Mouse (Mus musculus): ENCODE data around the gene Cyba.
A peak's percentile ranks its signal among the peaks of the same experiment; 100 is the strongest.

Cyba gene

DNA sequence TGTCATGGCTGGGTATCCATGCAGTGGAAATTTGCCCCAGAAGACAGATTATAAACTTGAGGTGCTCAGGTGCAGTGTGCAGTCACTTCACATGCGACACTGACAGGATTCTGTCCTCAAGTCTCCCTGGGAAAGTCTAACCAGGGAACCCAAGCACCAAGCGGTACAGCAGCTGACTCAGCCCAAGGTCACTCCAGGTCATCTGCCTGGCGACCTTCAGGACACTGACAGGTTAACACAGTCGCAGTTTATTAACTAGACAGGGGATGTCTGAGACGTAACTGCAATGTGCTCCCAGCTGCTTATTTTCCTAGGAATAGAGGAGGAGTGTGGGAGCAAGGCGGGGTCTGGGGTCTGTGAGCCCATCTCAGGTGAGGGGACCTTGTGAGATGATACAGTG lies 36.7 kb upstream of the Cyba start:
- H3K36me3 ChIP-seq (ENCODE audit: insufficient read depth, low read length) = peaks cover 67% of the 10 kb centered on the region
- no peaks in the 10 kb centered on the region for H3K9me3 ChIP-seq (ENCODE audit: low read length)
- no peak overlapping the region for H3K4me3 ChIP-seq (replicated peaks; ENCODE audit: low read length)
- peaks cover 54% of the 10 kb centered on the region for H3K4me1 ChIP-seq (replicated peaks; ENCODE audit: low read depth, low read length)
- TF ChIP-seq NANOG (IDR thresholded peaks at IDR 0.05; ENCODE audit: borderline replicate concordance, low read length) (no peak), CTCF (conservative IDR thresholded peaks at IDR 0.05; ENCODE audit: low read length) (no peak), POU5F1 (IDR thresholded peaks at IDR 0.05; ENCODE audit: borderline replicate concordance, low read length) (no peak)
- no peaks in the 10 kb centered on the region for H3K27me3 ChIP-seq (ENCODE audit: insufficient read depth, low read length)

DNA sequence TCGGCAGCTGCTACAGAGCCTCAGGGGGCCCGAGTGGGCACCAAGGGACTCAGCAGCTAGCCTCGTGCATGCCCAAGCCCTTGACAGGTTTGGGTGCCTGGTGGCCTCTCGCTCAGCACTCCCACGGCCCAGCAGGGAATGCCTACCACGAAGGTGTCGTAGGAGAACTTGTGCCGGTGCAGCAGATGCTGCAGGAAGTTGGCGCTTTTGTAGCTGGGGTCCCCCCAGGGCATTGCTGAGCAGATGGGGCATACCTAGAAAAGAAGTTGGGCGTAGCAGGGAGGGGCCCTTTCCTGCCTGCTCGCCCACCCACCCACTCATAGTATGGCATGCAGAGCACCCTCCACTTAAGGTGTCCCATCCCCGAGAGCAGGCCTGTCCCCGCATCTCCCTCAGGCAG lies 35.1 kb upstream of the Cyba start:
- TF ChIP-seq NANOG (IDR thresholded peaks at IDR 0.05; ENCODE audit: borderline replicate concordance, low read length) (no peak), POU5F1 (IDR thresholded peaks at IDR 0.05; ENCODE audit: borderline replicate concordance, low read length) (no peak), CTCF (conservative IDR thresholded peaks at IDR 0.05; ENCODE audit: low read length) (no peak)
- Histone ChIP-seq H3K27me3 (ENCODE audit: insufficient read depth, low read length) (peaks cover 13% of the 10 kb centered on the region), H3K9me3 (ENCODE audit: low read length) (no peaks in the 10 kb centered on the region), H3K4me1 (replicated peaks; ENCODE audit: low read depth, low read length) (peaks cover 56% of the 10 kb centered on the region), H3K36me3 (ENCODE audit: insufficient read depth, low read length) (peaks cover 51% of the 10 kb centered on the region), H3K4me3 (replicated peaks; ENCODE audit: low read length) (no peak overlapping the region)

DNA sequence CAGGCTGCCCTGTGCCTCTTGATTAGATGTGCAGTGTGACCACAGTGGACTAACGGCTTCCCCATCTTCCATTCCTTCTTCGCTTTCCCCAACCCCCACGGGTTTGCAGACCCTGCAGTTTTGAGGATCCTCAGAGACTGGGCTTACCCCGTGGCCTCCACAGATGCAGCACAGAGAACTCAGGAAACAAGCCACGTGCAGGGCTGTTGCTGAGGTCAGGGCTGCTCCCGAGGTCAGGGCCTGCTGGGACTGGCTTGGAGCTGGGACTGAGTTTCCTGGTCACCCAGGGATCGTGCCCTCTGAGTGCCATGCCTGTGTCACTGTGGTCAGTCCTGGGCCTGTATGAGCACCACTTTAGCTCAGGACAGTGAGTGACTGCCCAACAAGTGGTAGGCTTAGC lies 32.3 kb upstream of the Cyba start:
- H3K36me3 ChIP-seq (ENCODE audit: insufficient read depth, low read length) = peaks cover 40% of the 10 kb centered on the region
- peaks cover 39% of the 10 kb centered on the region for H3K27me3 ChIP-seq (ENCODE audit: insufficient read depth, low read length)
- H3K4me3 ChIP-seq (replicated peaks; ENCODE audit: low read length) = no peak overlapping the region
- peaks cover 74% of the 10 kb centered on the region for H3K4me1 ChIP-seq (replicated peaks; ENCODE audit: low read depth, low read length)
- no peak for TF ChIP-seq POU5F1 (IDR thresholded peaks at IDR 0.05; ENCODE audit: borderline replicate concordance, low read length)
- no peak for TF ChIP-seq CTCF (conservative IDR thresholded peaks at IDR 0.05; ENCODE audit: low read length)
- TF ChIP-seq NANOG (IDR thresholded peaks at IDR 0.05; ENCODE audit: borderline replicate concordance, low read length) = no peak
- H3K9me3 ChIP-seq (ENCODE audit: low read length) = no peaks in the 10 kb centered on the region

DNA sequence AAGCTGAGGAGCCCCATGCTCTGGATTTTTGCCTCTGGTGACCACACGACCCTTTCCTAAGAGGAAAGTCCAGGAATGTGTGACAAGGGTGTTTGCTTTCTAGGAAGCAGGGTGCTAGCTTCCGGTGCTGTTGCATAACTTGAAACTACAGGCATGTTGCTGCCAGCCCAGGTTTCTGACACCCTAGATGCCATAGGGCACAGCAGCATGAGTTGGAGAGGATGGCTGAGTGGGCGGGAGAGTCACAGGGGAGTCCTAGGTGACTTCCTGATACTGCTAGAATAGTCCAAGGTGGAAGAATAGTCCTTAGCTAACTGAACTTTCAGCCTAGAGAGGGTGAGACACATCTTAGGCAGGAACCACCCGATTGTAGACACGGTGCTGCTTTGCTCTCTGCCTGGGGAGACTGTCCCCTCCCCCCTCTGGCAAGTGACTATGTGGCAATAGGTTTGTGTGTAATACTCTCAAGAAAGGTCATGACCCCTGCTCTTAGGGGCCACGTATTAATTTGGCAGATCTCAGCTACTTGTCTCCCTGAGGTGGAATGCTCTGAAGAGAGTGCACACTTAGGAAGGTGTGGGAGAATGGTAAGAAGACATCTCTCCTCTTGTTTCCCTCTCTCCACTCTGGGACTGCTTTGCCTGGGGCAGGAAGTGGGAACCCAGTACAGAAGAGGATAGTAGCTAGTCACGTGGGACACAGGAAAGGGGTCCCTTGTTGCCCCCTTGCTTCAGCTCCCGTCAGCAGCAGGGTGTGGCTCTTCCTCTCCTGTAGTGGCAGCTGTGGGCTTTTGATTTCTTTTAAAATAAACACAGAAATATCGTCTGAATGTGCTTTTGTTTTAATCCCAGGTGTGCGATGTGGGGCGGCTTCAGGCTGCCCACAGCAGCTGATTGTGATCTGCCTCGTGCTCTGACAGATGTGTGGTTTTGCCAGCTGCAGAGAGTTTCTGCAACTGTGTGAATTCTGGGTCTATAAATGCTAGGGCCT lies 31.2 kb upstream of the Cyba start:
- no peaks in the 10 kb centered on the region for H3K9me3 ChIP-seq (ENCODE audit: low read length)
- H3K4me1 ChIP-seq (replicated peaks; ENCODE audit: low read depth, low read length) = peaks cover 73% of the 10 kb centered on the region
- TF ChIP-seq NANOG (IDR thresholded peaks at IDR 0.05; ENCODE audit: borderline replicate concordance, low read length) (no peak), CTCF (conservative IDR thresholded peaks at IDR 0.05; ENCODE audit: low read length) (no peak), POU5F1 (IDR thresholded peaks at IDR 0.05; ENCODE audit: borderline replicate concordance, low read length) (no peak)
- peaks cover 34% of the 10 kb centered on the region for H3K36me3 ChIP-seq (ENCODE audit: insufficient read depth, low read length)
- peaks cover 47% of the 10 kb centered on the region for H3K27me3 ChIP-seq (ENCODE audit: insufficient read depth, low read length)
- H3K4me3 ChIP-seq (replicated peaks; ENCODE audit: low read length) = no peak overlapping the region

DNA sequence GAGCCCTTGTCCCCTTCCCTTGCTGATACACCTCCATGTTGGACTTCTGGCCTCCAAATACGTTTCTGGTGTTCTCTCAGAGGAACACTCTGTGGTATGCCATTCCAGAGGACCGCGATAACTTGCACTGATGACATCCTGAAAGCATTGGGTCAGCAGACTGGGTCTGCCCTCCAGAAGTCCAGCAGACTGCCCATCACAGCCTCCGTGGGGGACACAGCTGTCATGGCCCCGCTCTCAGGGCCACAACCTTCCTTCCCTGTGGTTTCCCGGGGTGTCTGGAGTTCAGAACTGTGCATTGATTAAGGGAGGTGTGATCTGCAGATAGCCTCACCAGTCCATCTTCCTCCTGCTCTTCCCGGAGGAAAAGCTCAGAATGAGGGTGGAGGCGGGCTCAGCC lies 29.8 kb upstream of the Cyba start:
- H3K36me3 ChIP-seq (ENCODE audit: insufficient read depth, low read length) = peaks cover 21% of the 10 kb centered on the region
- peaks cover 52% of the 10 kb centered on the region for H3K27me3 ChIP-seq (ENCODE audit: insufficient read depth, low read length)
- H3K4me1 ChIP-seq (replicated peaks; ENCODE audit: low read depth, low read length) = peaks cover 68% of the 10 kb centered on the region
- H3K4me3 ChIP-seq (replicated peaks; ENCODE audit: low read length) = no peak overlapping the region
- no peak for TF ChIP-seq POU5F1 (IDR thresholded peaks at IDR 0.05; ENCODE audit: borderline replicate concordance, low read length)
- no peaks in the 10 kb centered on the region for H3K9me3 ChIP-seq (ENCODE audit: low read length)

DNA sequence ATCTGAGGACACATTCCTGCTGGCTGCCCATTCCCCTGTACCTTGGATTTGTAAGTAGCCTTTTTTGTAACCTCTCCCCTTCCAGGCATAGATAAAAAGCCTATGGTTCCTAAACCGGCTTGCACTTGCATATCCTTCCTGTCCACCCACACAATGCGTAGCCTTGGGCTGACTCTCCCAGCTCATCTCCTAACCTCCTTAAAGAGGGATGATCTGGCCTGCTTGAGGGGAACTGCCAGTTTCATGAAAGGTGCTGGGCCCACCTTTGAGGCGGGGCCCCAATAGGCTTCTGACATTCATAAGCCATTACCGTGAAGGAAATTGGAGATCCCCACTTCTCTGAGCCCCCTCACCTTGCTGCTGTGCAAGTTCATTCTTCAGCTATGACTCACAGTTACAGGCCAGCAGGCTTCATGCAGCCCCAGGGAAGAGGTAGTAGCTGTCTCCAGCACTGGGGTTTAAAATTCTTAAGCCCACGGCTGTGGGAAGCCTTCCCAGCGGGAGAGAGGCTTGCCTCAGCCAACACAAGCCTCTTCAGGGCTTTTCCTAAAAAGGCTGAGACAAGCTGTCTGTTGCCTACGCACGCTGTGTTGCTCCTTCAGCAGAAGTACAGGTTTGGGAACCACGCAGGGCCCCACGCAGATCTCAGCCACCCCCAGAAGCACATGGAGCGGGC lies 28.9 kb upstream of the Cyba start:
- H3K36me3 ChIP-seq (ENCODE audit: insufficient read depth, low read length) = peaks cover 20% of the 10 kb centered on the region
- H3K4me3 ChIP-seq (replicated peaks; ENCODE audit: low read length) = peak overlapping the region; percentile 82
- H3K27me3 ChIP-seq (ENCODE audit: insufficient read depth, low read length) = peaks cover 54% of the 10 kb centered on the region
- no peaks in the 10 kb centered on the region for H3K9me3 ChIP-seq (ENCODE audit: low read length)
- peaks cover 72% of the 10 kb centered on the region for H3K4me1 ChIP-seq (replicated peaks; ENCODE audit: low read depth, low read length)
- no peak for TF ChIP-seq POU5F1 (IDR thresholded peaks at IDR 0.05; ENCODE audit: borderline replicate concordance, low read length)
- TF ChIP-seq CTCF (conservative IDR thresholded peaks at IDR 0.05; ENCODE audit: low read length) = no peak
- TF ChIP-seq NANOG (IDR thresholded peaks at IDR 0.05; ENCODE audit: borderline replicate concordance, low read length) = no peak; the same call in 1 of the 2 replicates

DNA sequence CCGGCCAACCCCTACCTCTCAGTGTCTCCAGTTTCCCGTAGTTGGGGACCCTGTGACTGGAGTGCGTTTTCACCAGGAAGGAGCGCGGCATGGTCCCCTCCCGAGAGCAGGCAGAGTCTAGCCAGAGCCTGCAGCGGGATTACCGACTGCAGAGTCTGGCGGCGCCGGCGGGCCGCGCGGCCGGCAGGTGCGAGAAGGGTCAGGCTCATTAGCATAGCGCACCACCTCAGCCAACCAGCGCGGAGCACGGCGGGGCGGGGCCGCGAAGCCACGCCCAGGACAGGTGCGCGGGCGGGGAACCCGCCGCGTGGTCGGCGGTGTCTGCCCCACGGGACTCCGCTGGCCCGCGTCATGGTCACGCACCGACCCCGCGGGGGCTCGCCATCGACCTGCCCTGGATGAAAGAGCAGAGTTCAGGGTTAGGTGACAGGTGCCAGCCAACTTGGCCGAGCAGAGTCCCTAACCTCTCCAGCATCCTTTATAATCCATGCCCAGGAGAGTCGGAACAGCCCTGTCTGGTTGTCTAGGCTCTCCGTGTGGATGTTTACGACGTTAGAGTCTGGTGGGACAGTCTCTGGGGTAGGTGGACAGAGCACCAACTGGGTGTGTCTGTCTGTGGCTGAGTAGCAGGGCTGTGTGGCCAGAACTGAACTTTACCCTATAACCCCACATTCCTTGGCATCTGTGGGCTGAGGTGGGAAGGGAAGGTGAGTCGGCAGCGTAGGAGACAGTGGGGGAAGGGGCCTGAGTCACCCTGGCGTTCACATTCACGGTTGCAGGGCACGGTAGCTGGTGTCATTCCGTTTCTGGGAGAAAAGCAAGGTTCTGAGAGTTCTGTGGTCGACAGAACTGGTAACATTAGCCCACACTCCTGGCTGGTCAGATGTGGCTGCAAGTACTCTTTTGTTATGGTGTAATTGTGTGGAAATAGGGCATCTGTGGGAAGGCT lies 28.1 kb upstream of the Cyba start, which contains the start of gene Snai3:
Gene Snai3 (minus strand): TSS at position 210 of the 949 bp plus-strand sequence.
- Histone ChIP-seq H3K4me1 (replicated peaks; ENCODE audit: low read depth, low read length) (peaks cover 69% of the 10 kb centered on the region), H3K9me3 (ENCODE audit: low read length) (no peaks in the 10 kb centered on the region), H3K36me3 (ENCODE audit: insufficient read depth, low read length) (peaks cover 22% of the 10 kb centered on the region), H3K27me3 (ENCODE audit: insufficient read depth, low read length) (peaks cover 56% of the 10 kb centered on the region), H3K4me3 (replicated peaks; ENCODE audit: low read length) (peak within 1 kb of the TSS; percentile 82)
- no peak for TF ChIP-seq NANOG (IDR thresholded peaks at IDR 0.05; ENCODE audit: borderline replicate concordance, low read length)
- TF ChIP-seq POU5F1 (IDR thresholded peaks at IDR 0.05; ENCODE audit: borderline replicate concordance, low read length) = no peak
- TF ChIP-seq CTCF (conservative IDR thresholded peaks at IDR 0.05; ENCODE audit: low read length) = no peak
